Mouse (Mus musculus) liver, embryonic 11.5 days (tissue): ENCODE results near the gene Serpina1f. TPM values are rescaled to one million over a fixed set of nuclear protein-coding genes. Genes with fewer than 3 reads are reported as not detected.

ENCODE experiments used
- polyA plus RNA-seq: library from polyadenylated mRNA; unstranded; fragments of >200 nt; fragmentation: Nextera tagmentation; extraction: Ambion mirVana; gene quantifications from 2 replicates; pipeline ENCODE4 v1.2.1, GENCODE M21; 2014

The Serpina1f gene
- polyA plus RNA-seq, 1 experiment from 2014 or later = 0.16 TPM

Other genes starting within 250 kb of the Serpina1f start
- not detected in 2 replicates for gene Ifi27l2b, start 238.3 kb downstream of the Serpina1f start, polyA plus RNA-seq
- 3.2 and 3.3 TPM in 2 replicates for gene Ppp4r4, start 163.2 kb downstream of the Serpina1f start, polyA plus RNA-seq
- 21.2 and 21.8 TPM in 2 replicates for gene Serpina10, start 64.1 kb downstream of the Serpina1f start, polyA plus RNA-seq
- gene Serpina6, start 38.3 kb downstream of the Serpina1f start, polyA plus RNA-seq = 847 and 933 TPM in 2 replicates
- not detected in 2 replicates for gene Serpina16, start 19.4 kb downstream of the Serpina1f start, polyA plus RNA-seq
- gene Serpina1d, start 78.1 kb upstream of the Serpina1f start, polyA plus RNA-seq = 51.9 and 59.9 TPM in 2 replicates
- 344 and 359 TPM in 2 replicates for gene Serpina1b, start 134.8 kb upstream of the Serpina1f start, polyA plus RNA-seq
- gene Serpina1a, start 168.0 kb upstream of the Serpina1f start, polyA plus RNA-seq = 211 and 218 TPM in 2 replicates
- gene Serpina1c, start 209.4 kb upstream of the Serpina1f start, polyA plus RNA-seq = 20.4 and 21.9 TPM in 2 replicates